Mouse (Mus musculus) ES-E14 (cell line): ENCODE measurements around the gene Ankk1. TPM values are rescaled to one million over a fixed set of nuclear protein-coding genes. Genes with fewer than 3 reads are reported as not detected.

Experiments
- DNase-seq: peaks from one replicate; pipeline ENCODE4 v3.0.0-alpha.2; 2013; ENCODE audit warnings: low read depth, low spot score
- H3K27ac ChIP-seq: 2 replicates; pipeline ENCODE4 v1.5.1; 2012; ENCODE audit warnings: low read depth, mild to moderate bottlenecking, low read length, moderate library complexity, mixed read lengths; ENCODE audit not compliant: poor library complexity, insufficient read depth, severe bottlenecking
- H3K36me3 ChIP-seq: 2 replicates; pipeline ENCODE4 v1.6.1; 2012; ENCODE audit warnings: mild to moderate bottlenecking, low read length, moderate library complexity, mixed read lengths; ENCODE audit not compliant: control insufficient read depth, poor library complexity, insufficient read depth, severe bottlenecking
- H3K4me1 ChIP-seq, 2 experiments: fragments of 150-350 bp in 1 of 2; sonication (generic) in 1 of 2; 2 replicates each; pipeline ENCODE4 v1.6.1; 2012; ENCODE audit warnings: low read length in 2 of 2, mild to moderate bottlenecking in 1 of 2, mixed read lengths in 1 of 2; ENCODE audit not compliant: control insufficient read depth in 2 of 2, insufficient read depth in 2 of 2, poor library complexity in 1 of 2
- H3K4me3 ChIP-seq, 2 experiments: fragments of 150-350 bp in 1 of 2; sonication (generic) in 1 of 2; 2 replicates each; pipeline ENCODE4 v1.5.1; 2012; ENCODE audit warnings: low read length in 2 of 2, low read depth in 1 of 2, mild to moderate bottlenecking in 1 of 2, mixed read lengths in 1 of 2; ENCODE audit not compliant: insufficient read depth in 1 of 2, poor library complexity in 1 of 2, severe bottlenecking in 1 of 2
- H3K9ac ChIP-seq: 2 replicates; pipeline ENCODE4 v1.6.1; 2012; ENCODE audit warnings: low read depth, mild to moderate bottlenecking, low read length, mixed read lengths; ENCODE audit not compliant: poor library complexity, insufficient read depth, severe bottlenecking
- H3K9me3 ChIP-seq: fragments of 150-350 bp; sonication (generic); 2 replicates; pipeline ENCODE4 v1.6.1; 2012; ENCODE audit warnings: low read depth, mild to moderate bottlenecking, low read length; ENCODE audit not compliant: control insufficient read depth, insufficient read depth
- CHD2 ChIP-seq: IDR thresholded peaks from 2 replicates; pipeline ENCODE4 v1.6.1; 2014; ENCODE audit warnings: mild to moderate bottlenecking, low read depth, low read length, inconsistent platforms
- HCFC1 ChIP-seq: IDR thresholded peaks from 2 replicates; pipeline ENCODE4 v1.6.1; 2012; ENCODE audit warnings: low read length, inconsistent platforms, borderline replicate concordance; ENCODE audit not compliant: insufficient read depth
- MAFK ChIP-seq: IDR thresholded peaks from 2 replicates; pipeline ENCODE4 v1.6.1; 2014; ENCODE audit warnings: mild to moderate bottlenecking, low read depth, low read length, inconsistent platforms; ENCODE audit not compliant: insufficient read depth
- ZC3H11A ChIP-seq: IDR thresholded peaks from 2 replicates; pipeline ENCODE4 v1.6.1; 2012; ENCODE audit warnings: low read depth, mild to moderate bottlenecking, inconsistent platforms, low read length, borderline replicate concordance
- ZNF384 ChIP-seq: IDR thresholded peaks from 2 replicates; pipeline ENCODE4 v1.6.1; 2012; ENCODE audit warnings: low read depth, low read length, inconsistent platforms
- in situ Hi-C, 2 experiments: fragments of 600-800 bp; cut with MboI; formaldehyde crosslinking; loops; one replicate each; pipeline ENCODE4 v1.15.1; 2025; ENCODE audit warnings: low sequenced_read_pairs in 2 of 2, inconsistent platforms in 1 of 2; ENCODE audit not compliant: unreplicated experiment in 2 of 2
- total RNA-seq: library from RNA; depleted of rRNA; stranded (reverse); fragments of 300-350 nt; gene quantifications from 2 replicates; pipeline ENCODE4 v1.2.3, GENCODE M21; 2012; rRNA removed

The Ankk1 gene
- 0.16 and 0.94 TPM in 2 replicates for total RNA-seq

DNA sequence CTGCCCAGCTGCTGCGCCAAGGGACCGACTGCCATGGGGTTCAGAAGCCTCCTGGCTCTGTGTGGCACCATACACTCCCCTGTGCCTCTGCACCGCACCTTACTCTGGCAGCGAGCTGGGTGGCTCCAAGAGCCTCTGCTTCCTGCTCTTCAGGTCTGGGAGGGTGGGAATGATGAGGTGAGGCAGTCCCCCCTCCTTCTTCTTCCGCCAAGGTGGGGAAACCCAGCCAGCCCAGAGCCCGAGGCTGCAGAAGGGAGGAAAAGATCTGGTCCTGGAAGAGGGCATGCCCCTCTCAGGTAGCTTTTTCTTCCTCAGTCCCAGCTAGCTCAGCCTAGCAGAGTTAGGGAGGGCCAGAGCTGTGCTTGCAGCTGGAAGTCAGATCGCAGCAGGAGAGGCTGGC lies at the start of gene Ankk1:
TSS of gene Ankk1 (minus strand) at position 101 of the 400 bp plus-strand sequence.
- in situ Hi-C loops, result no loop called here
- no peak for DNase-seq
- no peaks in the 10 kb centered on the region for H3K36me3 ChIP-seq
- H3K27ac ChIP-seq, result no peak within 1 kb of the TSS
- TF ChIP-seq ZNF384, result no peak
- TF ChIP-seq ZC3H11A, result no peak
- TF ChIP-seq HCFC1, result no peak
- TF ChIP-seq CHD2, result no peak
- TF ChIP-seq MAFK, result no peak
- no peak within 1 kb of the TSS for H3K9ac ChIP-seq
- no peaks in the 10 kb centered on the region for H3K9me3 ChIP-seq
- H3K4me1 ChIP-seq, result no peaks in the 10 kb centered on the region
- peak within 1 kb of the TSS in 1 of 2 experiments; percentile 9; a peak in 1 of 4 replicates for H3K4me3 ChIP-seq

DNA sequence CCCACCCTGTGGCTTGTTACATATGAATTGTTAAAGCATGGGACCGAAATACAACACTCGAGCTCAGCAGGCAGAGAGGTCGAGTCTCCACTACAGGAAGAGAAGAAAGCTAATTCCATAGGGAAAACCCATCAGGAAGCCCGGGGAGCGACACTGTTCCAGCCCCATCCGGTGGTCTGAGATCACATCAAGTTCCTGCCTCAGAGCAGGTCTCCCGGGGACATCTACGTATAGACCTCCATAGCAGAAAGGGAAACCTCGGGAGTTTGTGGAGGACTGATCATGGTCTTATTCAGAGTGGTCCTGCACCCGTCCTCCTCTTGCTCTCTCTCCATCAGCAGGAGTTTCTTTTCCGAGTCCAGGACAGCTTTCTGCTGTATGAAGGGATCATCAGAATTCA lies 45.3 kb upstream of the Ankk1 start:
- no peak for DNase-seq
- in situ Hi-C loops, result no loop called here

DNA sequence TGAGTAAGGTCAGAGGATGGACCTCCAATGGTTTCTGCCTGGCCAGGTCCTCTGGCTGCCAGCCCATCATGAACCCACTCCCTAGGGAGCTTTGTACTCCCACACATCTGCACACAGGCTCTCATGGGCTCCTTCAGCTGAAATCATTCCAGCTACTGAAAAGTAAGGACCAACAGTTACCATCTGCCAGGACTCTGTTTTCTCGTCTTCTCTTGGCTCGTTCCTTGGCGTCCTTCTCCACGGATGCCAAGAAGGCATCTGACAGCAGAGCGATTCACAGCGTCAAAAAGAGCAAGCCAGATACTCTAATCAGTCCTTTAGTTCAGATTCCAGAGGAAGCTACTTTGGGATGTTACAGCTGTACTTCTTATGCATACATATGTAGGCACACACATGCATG lies 44.1 kb upstream of the Ankk1 start:
- no peak for DNase-seq
- H3K4me3 ChIP-seq, result no peak overlapping the region
- no peak overlapping the region for H3K9ac ChIP-seq
- no peaks in the 10 kb centered on the region for H3K36me3 ChIP-seq
- TF ChIP-seq CHD2 (no peak), MAFK (no peak), ZC3H11A (no peak), ZNF384 (no peak), HCFC1 (no peak)
- no peak overlapping the region for H3K27ac ChIP-seq
- no peaks in the 10 kb centered on the region; a peak in 1 of 4 replicates for H3K4me1 ChIP-seq
- in situ Hi-C loops, result no loop called here
- no peaks in the 10 kb centered on the region for H3K9me3 ChIP-seq

More for the DNA sequence above, 45.3 kb upstream of the Ankk1 start:
- H3K9ac ChIP-seq, result no peak overlapping the region
- no peak overlapping the region for H3K4me3 ChIP-seq
- H3K4me1 ChIP-seq, result no peaks in the 10 kb centered on the region; a peak in 1 of 4 replicates
- H3K36me3 ChIP-seq, result no peaks in the 10 kb centered on the region
- TF ChIP-seq MAFK (no peak), CHD2 (no peak), ZC3H11A (no peak), HCFC1 (no peak), ZNF384 (no peak)
- no peaks in the 10 kb centered on the region for H3K9me3 ChIP-seq
- H3K27ac ChIP-seq, result no peak overlapping the region

DNA sequence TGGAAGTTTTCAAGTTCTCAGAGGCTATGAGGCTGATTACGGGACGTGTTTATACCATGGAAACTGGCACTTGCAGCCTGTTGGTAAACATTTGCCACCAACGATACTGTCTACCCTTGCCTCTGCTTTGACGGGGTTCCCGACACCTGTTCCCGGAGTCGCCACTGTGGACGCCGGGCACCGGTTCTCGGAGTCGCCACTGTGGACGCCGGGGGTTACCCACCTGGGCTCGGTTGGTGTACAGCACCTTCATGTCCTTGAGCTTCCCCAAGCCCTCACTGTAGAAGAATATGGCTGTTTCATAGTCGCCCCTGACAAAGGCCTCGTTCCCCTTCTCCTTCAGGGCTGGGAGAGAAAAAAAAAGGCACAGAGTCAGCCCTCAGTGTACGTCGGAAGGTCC lies 43.2 kb upstream of the Ankk1 start:
- H3K4me3 ChIP-seq, result no peak overlapping the region
- H3K9me3 ChIP-seq, result no peaks in the 10 kb centered on the region
- no peak for TF ChIP-seq MAFK
- no peak for TF ChIP-seq CHD2
- TF ChIP-seq HCFC1, result no peak
- TF ChIP-seq ZNF384, result no peak
- no peak for TF ChIP-seq ZC3H11A
- no peak for DNase-seq
- no peak overlapping the region for H3K27ac ChIP-seq
- in situ Hi-C loops, result no loop called here
- no peak overlapping the region for H3K9ac ChIP-seq
- H3K36me3 ChIP-seq, result no peaks in the 10 kb centered on the region
- no peaks in the 10 kb centered on the region; a peak in 1 of 4 replicates for H3K4me1 ChIP-seq

DNA sequence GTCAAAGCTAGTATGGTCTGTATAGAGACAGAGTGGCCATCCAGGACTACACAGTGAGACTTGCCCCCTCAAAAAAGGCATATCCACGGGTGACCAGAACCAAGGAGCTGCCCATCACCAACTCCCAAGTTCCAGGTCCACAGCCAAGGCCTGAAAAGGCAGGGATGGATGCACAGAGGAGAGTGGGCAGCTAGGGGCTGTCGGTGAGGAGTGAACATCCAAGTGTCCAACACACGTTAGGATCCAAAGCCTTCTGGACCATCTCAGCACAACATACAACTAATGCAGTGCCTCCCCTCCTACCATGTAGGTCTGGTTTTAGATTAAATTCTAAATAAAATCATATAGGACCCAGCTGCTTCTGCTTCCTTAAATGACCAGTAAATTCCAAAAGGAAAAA lies 29.3 kb upstream of the Ankk1 start:
- Histone ChIP-seq H3K4me3 (no peak overlapping the region), H3K9me3 (no peaks in the 10 kb centered on the region), H3K9ac (no peak overlapping the region), H3K4me1 (no peaks in the 10 kb centered on the region), H3K36me3 (no peaks in the 10 kb centered on the region; the same call in 1 of the 2 replicates), H3K27ac (no peak overlapping the region)
- TF ChIP-seq CHD2, result no peak
- TF ChIP-seq ZNF384, result no peak
- TF ChIP-seq MAFK, result no peak
- no peak for TF ChIP-seq ZC3H11A
- TF ChIP-seq HCFC1, result no peak
- no peak for DNase-seq
- in situ Hi-C loops, result no loop called here
